Mouse (Mus musculus) macrophage (primary cell): ENCODE data around the gene Pemt. TPM values are rescaled to one million over a fixed set of nuclear protein-coding genes. Genes with fewer than 3 reads are reported as not detected.

Experiments used
- H3K27ac ChIP-seq: fragments of 350-480 bp; formaldehyde crosslinking; 2 replicates; pipeline ENCODE4 v1.9.0; 2021
- H3K36me3 ChIP-seq: fragments of 350-480 bp; formaldehyde crosslinking; 2 replicates; pipeline ENCODE4 v1.9.0; 2021; ENCODE audit errors: inconsistent target
- H3K4me3 ChIP-seq: fragments of 350-480 bp; formaldehyde crosslinking; 2 replicates; pipeline ENCODE4 v1.9.0; 2021; ENCODE audit errors: inconsistent target
- H3K79me2 ChIP-seq: fragments of 350-480 bp; formaldehyde crosslinking; 2 replicates; pipeline ENCODE4 v1.9.0; 2021; ENCODE audit errors: inconsistent target
- WGBS: methylation state at CpG from one replicate; pipeline ENCODE4 v1.1.7; 2026; ENCODE audit warnings: inconsistent platforms; ENCODE audit not compliant: missing documents; 5-methylcytosine and 5-hydroxymethylcytosine counted together
- polyA plus RNA-seq: library from polyadenylated mRNA; stranded (reverse); fragments of 250-400 nt; gene quantifications from 3 replicates; pipeline ENCODE4 v1.2.4, GENCODE M21; 2018; ENCODE audit warnings: inconsistent platforms
- total RNA-seq, 78 experiments: library from RNA; depleted of rRNA; stranded (reverse); fragments of 250-400 nt; gene quantifications; 1 replicate in 9 of 78; 2 replicates in 24 of 78; 3 replicates in 43 of 78; 4 replicates in 2 of 78; pipeline ENCODE4 v1.2.4; 2018; ENCODE audit warnings: inconsistent platforms in 56 of 78

Pemt gene
- not detected for total RNA-seq (2018; cell fraction: chromatin; rRNA removed)
- total RNA-seq (2018; cell fraction: cytosol; rRNA removed), result 1 to 10 TPM in 16 of 26 experiments, under 1 TPM in 10; 0.37 to 1.8 (median 1.2) TPM
- total RNA-seq (2018; cell fraction: nucleus; rRNA removed), result 1 to 10 TPM in 2 of 26 experiments, under 1 TPM in 2, not detected in 22; 0.56 to 3.7 (median 1.5) TPM
- 0.36 to 2.6 TPM (median 1.5 TPM) in 3 replicates for polyA plus RNA-seq

GRCm38 (mm10) chr11:60046058-60046735 lies at the start of gene Pemt:
Pemt (minus strand) TSS chr11:60046489.
- H3K4me3 ChIP-seq, result peak within 1 kb of the TSS; percentile 42
- no peaks in the 10 kb centered on the region for H3K79me2 ChIP-seq
- under 1% methylated on average over 42 of the region's 44 CpGs for WGBS
- no peaks in the 10 kb centered on the region for H3K36me3 ChIP-seq
- peak within 1 kb of the TSS; percentile 47 for H3K27ac ChIP-seq

- WGBS, result 75% methylated on average over 9 of the region's 9 CpGs
These were observed 48.9 kb upstream of the Pemt start for GRCm38 (mm10) chr11:60094909-60095810.

GRCm38 (mm10) chr11:60093984-60094587 lies 47.8 kb upstream of the Pemt start:
- Histone ChIP-seq H3K79me2 (no peaks in the 10 kb centered on the region), H3K4me3 (no peak overlapping the region), H3K27ac (no peak overlapping the region), H3K36me3 (no peaks in the 10 kb centered on the region)
- 97% methylated on average over 7 of the region's 7 CpGs for WGBS

More at GRCm38 (mm10) chr11:60094909-60095810, 48.9 kb upstream of the Pemt start:
- H3K36me3 ChIP-seq, result no peaks in the 10 kb centered on the region
- H3K4me3 ChIP-seq, result no peak overlapping the region
- H3K79me2 ChIP-seq, result no peaks in the 10 kb centered on the region
- H3K27ac ChIP-seq, result no peak overlapping the region

- no peaks in the 10 kb centered on the region for H3K79me2 ChIP-seq
- H3K27ac ChIP-seq, result no peak overlapping the region
- no peaks in the 10 kb centered on the region for H3K36me3 ChIP-seq
- no peak overlapping the region for H3K4me3 ChIP-seq
These were observed 46.9 kb upstream of the Pemt start for GRCm38 (mm10) chr11:60093227-60093626.

GRCm38 (mm10) chr11:60091422-60091761 lies 45.1 kb upstream of the Pemt start:
- H3K4me3 ChIP-seq, result no peak overlapping the region
- WGBS, result 44% methylated on average over 7 of the region's 7 CpGs
- no peak overlapping the region for H3K27ac ChIP-seq
- no peaks in the 10 kb centered on the region for H3K79me2 ChIP-seq
- H3K36me3 ChIP-seq, result no peaks in the 10 kb centered on the region

GRCm38 (mm10) chr11:60090696-60091421 lies 44.6 kb upstream of the Pemt start:
- Histone ChIP-seq H3K4me3 (no peak overlapping the region), H3K27ac (no peak overlapping the region), H3K79me2 (no peaks in the 10 kb centered on the region), H3K36me3 (no peaks in the 10 kb centered on the region)
- 3% methylated on average over 5 of the region's 5 CpGs for WGBS

GRCm38 (mm10) chr11:60088947-60089346 lies 42.7 kb upstream of the Pemt start:
- no peaks in the 10 kb centered on the region for H3K79me2 ChIP-seq
- no peaks in the 10 kb centered on the region for H3K36me3 ChIP-seq
- no peak overlapping the region for H3K4me3 ChIP-seq
- H3K27ac ChIP-seq, result no peak overlapping the region
- WGBS, result 85% methylated on average over 4 of the region's 4 CpGs

- H3K36me3 ChIP-seq, result no peaks in the 10 kb centered on the region
- H3K27ac ChIP-seq, result no peak overlapping the region
- no peaks in the 10 kb centered on the region for H3K79me2 ChIP-seq
- 91% methylated on average over 1 of the region's 1 CpGs for WGBS
- H3K4me3 ChIP-seq, result no peak overlapping the region
These were observed 40.4 kb upstream of the Pemt start for GRCm38 (mm10) chr11:60086676-60087075.

- H3K79me2 ChIP-seq, result no peaks in the 10 kb centered on the region
- H3K27ac ChIP-seq, result no peak overlapping the region
- WGBS, result 33% methylated on average over 1 of the region's 2 CpGs
- H3K36me3 ChIP-seq, result no peaks in the 10 kb centered on the region
- no peak overlapping the region for H3K4me3 ChIP-seq
These were observed 38.3 kb upstream of the Pemt start for GRCm38 (mm10) chr11:60084589-60084988.

GRCm38 (mm10) chr11:60076790-60077189 lies 30.5 kb upstream of the Pemt start:
- H3K4me3 ChIP-seq, result no peak overlapping the region
- no peaks in the 10 kb centered on the region for H3K36me3 ChIP-seq
- WGBS, result 26% methylated on average over 4 of the region's 4 CpGs
- H3K79me2 ChIP-seq, result no peaks in the 10 kb centered on the region
- no peak overlapping the region for H3K27ac ChIP-seq

GRCm38 (mm10) chr11:60076183-60076582 lies 29.9 kb upstream of the Pemt start:
- Histone ChIP-seq H3K4me3 (no peak overlapping the region), H3K36me3 (no peaks in the 10 kb centered on the region), H3K27ac (no peak overlapping the region), H3K79me2 (no peaks in the 10 kb centered on the region)
- WGBS, result 29% methylated on average over 3 of the region's 3 CpGs

- WGBS, result 70% methylated on average over 15 of the region's 15 CpGs
- Histone ChIP-seq H3K79me2 (no peaks in the 10 kb centered on the region), H3K27ac (no peak overlapping the region), H3K4me3 (no peak overlapping the region), H3K36me3 (no peaks in the 10 kb centered on the region)
These were observed 27.7 kb upstream of the Pemt start for GRCm38 (mm10) chr11:60073936-60074502.

- Histone ChIP-seq H3K36me3 (no peaks in the 10 kb centered on the region), H3K4me3 (no peak overlapping the region), H3K27ac (no peak overlapping the region), H3K79me2 (no peaks in the 10 kb centered on the region)
These were observed 26.8 kb upstream of the Pemt start for GRCm38 (mm10) chr11:60073121-60073520.

- 57% methylated on average over 6 of the region's 6 CpGs for WGBS
- Histone ChIP-seq H3K79me2 (no peaks in the 10 kb centered on the region), H3K36me3 (no peaks in the 10 kb centered on the region), H3K27ac (no peak overlapping the region), H3K4me3 (no peak overlapping the region)
These were observed 24.9 kb upstream of the Pemt start for GRCm38 (mm10) chr11:60071221-60071620.
